Mouse (Mus musculus) brain, embryonic 14.5 days (tissue): ENCODE data around the gene Trim25.

Experiments
- CTCF ChIP-seq: fragments of 200-500 bp; IDR thresholded peaks from 2 replicates; pipeline ENCODE4 v1.5.1; 2012; ENCODE audit warnings: inconsistent platforms, mild to moderate bottlenecking, moderate library complexity, borderline replicate concordance; ENCODE audit not compliant: insufficient read depth, insufficient read length; ENCODE audit errors: extremely low read depth
- POLR2A ChIP-seq: fragments of 200-500 bp; IDR thresholded peaks from 2 replicates; pipeline ENCODE4 v1.6.1; 2012; ENCODE audit warnings: mild to moderate bottlenecking, inconsistent platforms, borderline replicate concordance; ENCODE audit not compliant: poor library complexity, insufficient read depth, insufficient read length, severe bottlenecking; ENCODE audit errors: extremely low read depth

DNA sequence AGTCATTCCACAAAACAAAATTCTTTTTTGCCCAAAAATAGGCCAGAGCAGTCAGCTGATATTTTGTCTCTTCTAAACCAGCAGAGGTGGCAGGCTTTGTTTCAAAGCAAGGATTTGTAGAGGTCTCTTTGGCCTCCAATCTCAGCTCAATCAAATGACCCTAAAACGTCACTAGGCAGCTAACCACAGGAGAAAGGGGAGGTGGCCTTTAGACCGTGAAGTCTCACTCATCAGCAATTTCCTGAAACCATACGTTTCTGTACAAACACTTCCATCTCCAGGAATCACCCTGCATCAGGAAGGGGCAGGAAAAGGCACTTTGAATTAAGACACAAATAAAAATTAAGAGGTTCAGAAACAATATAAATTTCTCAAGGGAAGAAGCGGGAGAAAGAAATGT, 44.4 kb upstream of the Trim25 start:
- TF ChIP-seq CTCF (no peak), POLR2A (no peak)
